Mouse (Mus musculus) naive thymus-derived CD4-positive, alpha-beta T cell, adult 2 months (primary cell): ENCODE measurements at regions not wholly inside any gene's neighbourhood (a gene's known extent, or its start where the extent isn't known, plus 50 kb on each side); places are given as distances from the start of the nearest gene placed in this dataset.

Source experiments
- DNase-seq: peaks from one replicate; pipeline ENCODE4 v3.0.0-alpha.2; 2011; ENCODE audit warnings: low read depth

- DNase-seq = no peak
Observed at GRCm38 (mm10) chr11:19351243-19351787, 332.5 kb upstream of the Meis1 start.

GRCm38 (mm10) chr11:19353706-19354105 is 334.9 kb upstream of the Meis1 start:
- no peak for DNase-seq

- no peak for DNase-seq
Observed at GRCm38 (mm10) chr11:19355179-19355578, 336.4 kb upstream of the Meis1 start.

GRCm38 (mm10) chr11:19356151-19356550 is 337.4 kb upstream of the Meis1 start:
- DNase-seq = no peak

- no peak for DNase-seq
Observed at GRCm38 (mm10) chr11:19369152-19369551, 350.4 kb upstream of the Meis1 start.

GRCm38 (mm10) chr11:19373476-19373875 is 354.7 kb upstream of the Meis1 start:
- DNase-seq = no peak

GRCm38 (mm10) chr11:19380935-19381334 is 362.1 kb upstream of the Meis1 start:
- no peak for DNase-seq

GRCm38 (mm10) chr11:19389136-19389535 is 370.4 kb upstream of the Meis1 start:
- DNase-seq = no peak

GRCm38 (mm10) chr11:19392190-19392589 is 373.4 kb upstream of the Meis1 start:
- DNase-seq = no peak

GRCm38 (mm10) chr11:19394372-19394771 is 375.6 kb upstream of the Meis1 start:
- DNase-seq = no peak

- DNase-seq = no peak
Observed at GRCm38 (mm10) chr11:19400396-19400795, 381.6 kb upstream of the Meis1 start.

- DNase-seq = no peak
Observed at GRCm38 (mm10) chr11:19420143-19420542, 401.4 kb upstream of the Meis1 start.

GRCm38 (mm10) chr11:19423268-19423667 is 404.5 kb upstream of the Meis1 start:
- DNase-seq = no peak

- no peak for DNase-seq
Observed at GRCm38 (mm10) chr11:19423841-19424815, 405.3 kb upstream of the Meis1 start.

GRCm38 (mm10) chr11:19427559-19427958 is 408.8 kb upstream of the Meis1 start:
- DNase-seq = no peak

- no peak for DNase-seq
Observed at GRCm38 (mm10) chr11:19433680-19434619, 415.2 kb upstream of the Meis1 start.

- DNase-seq = no peak
Observed at GRCm38 (mm10) chr11:19438385-19438784, 419.6 kb upstream of the Meis1 start.

- DNase-seq = no peak
Observed at GRCm38 (mm10) chr11:19441936-19442335, 423.2 kb upstream of the Meis1 start.

GRCm38 (mm10) chr11:19455391-19456290 is 436.9 kb upstream of the Meis1 start:
- DNase-seq = no peak

- DNase-seq = no peak
Observed at GRCm38 (mm10) chr11:19456577-19456976, 437.8 kb upstream of the Meis1 start.

- no peak for DNase-seq
Observed at GRCm38 (mm10) chr11:19463730-19464358, 445.1 kb upstream of the Meis1 start.
